Mouse (Mus musculus) heart, postnatal 4 days (tissue): Measurements from ENCODE around the gene Tnfsf12. TPM values are rescaled to one million over a fixed set of nuclear protein-coding genes. Genes with fewer than 3 reads are reported as not detected.

Experiments
- DNase-seq: peaks from one replicate; pipeline ENCODE4 v3.0.0; 2021
- microRNA-seq, 2 experiments: library from miRNA; unstranded; fragments of <30 nt; microRNA quantifications; one replicate each; pipeline ENCODE4 v1.2.0; 2021 to 2022
- total RNA-seq, 2 experiments: library from RNA; stranded (reverse); gene quantifications; 2 replicates each; pipeline ENCODE4 v1.2.3; 2021

Gene Tnfsf12
- total RNA-seq, 2 experiments from 2014 or later: 13.7 to 16.4 TPM

- no peak for DNase-seq
Observed at GRCm38 (mm10) chr11:69653399-69653798, 42.2 kb downstream of the Tnfsf12 start.

GRCm38 (mm10) chr11:69645860-69646259, 49.8 kb downstream of the Tnfsf12 start:
- no peak for DNase-seq

Small RNA genes within 50 kb of the gene (microRNA-seq; reads per million reads assigned to microRNA genes)
- gene Mir1934: 4.1 to 8.0 reads per million in 2 experiments

Other genes starting within 250 kb of the Tnfsf12 start
- under 1 TPM; 0.20 to 0.50 TPM for gene Dnah2, start 146.7 kb downstream of the Tnfsf12 start, total RNA-seq
- gene Efnb3, start 135.6 kb downstream of the Tnfsf12 start, total RNA-seq: 100 to 1,000 TPM in 1 of 2 experiments, 10 to 100 TPM in 1; 98.5 to 117 TPM
- 1 to 10 TPM; 5.8 to 7.0 TPM for gene Wrap53, start 115.6 kb downstream of the Tnfsf12 start, total RNA-seq
- gene Trp53, start 115.5 kb downstream of the Tnfsf12 start, total RNA-seq: 10 to 100 TPM; 41.6 to 46.1 TPM
- gene Atp1b2, start 89.9 kb downstream of the Tnfsf12 start, total RNA-seq: 10 to 100 TPM; 27.0 to 29.1 TPM
- gene Shbg, start 77.9 kb downstream of the Tnfsf12 start, total RNA-seq: not detected
- gene Sat2, start 73.8 kb downstream of the Tnfsf12 start, total RNA-seq: 1 to 10 TPM; 5.3 to 6.7 TPM
- gene Fxr2, start 62.9 kb downstream of the Tnfsf12 start, total RNA-seq: 10 to 100 TPM; 81.4 to 83.6 TPM
- gene Sox15, start 40.5 kb downstream of the Tnfsf12 start, total RNA-seq: not detected
- 10 to 100 TPM; 34.3 to 36.3 TPM for gene Mpdu1, start 33.2 kb downstream of the Tnfsf12 start, total RNA-seq
- 1 to 10 TPM; 4.0 to 6.0 TPM for gene Cd68, start 29.7 kb downstream of the Tnfsf12 start, total RNA-seq
- 100 to 1,000 TPM; 535 to 537 TPM for gene Eif4a1, start 23.4 kb downstream of the Tnfsf12 start, total RNA-seq
- gene Senp3, start 13.8 kb downstream of the Tnfsf12 start, total RNA-seq: 10 to 100 TPM; 58.0 to 61.3 TPM
- 1 to 10 TPM; 2.3 to 2.6 TPM for gene Tnfsf13, start 10.1 kb downstream of the Tnfsf12 start, total RNA-seq
- gene Tnfsfm13, start 249 bp upstream of the Tnfsf12 start, total RNA-seq: 1 to 10 TPM; 1.9 to 3.0 TPM
- 10 to 100 TPM; 53.7 TPM for gene Polr2a, start 62.8 kb upstream of the Tnfsf12 start, total RNA-seq
- not detected for gene Slc35g3, start 66.1 kb upstream of the Tnfsf12 start, total RNA-seq
- 10 to 100 TPM; 34.1 to 36.8 TPM for gene Zbtb4, start 70.1 kb upstream of the Tnfsf12 start, total RNA-seq
- gene Chrnb1, start 100.1 kb upstream of the Tnfsf12 start, total RNA-seq: 1 to 10 TPM; 3.1 to 5.1 TPM
- gene Fgf11, start 106.0 kb upstream of the Tnfsf12 start, total RNA-seq: 1 to 10 TPM; 3.1 to 3.7 TPM
- under 1 TPM; 0.60 to 0.92 TPM for gene Tmem102, start 109.8 kb upstream of the Tnfsf12 start, total RNA-seq
- not detected for gene Gm39566, start 119.4 kb upstream of the Tnfsf12 start, total RNA-seq
- not detected for gene Spem2, start 122.6 kb upstream of the Tnfsf12 start, total RNA-seq
- gene Spem1, start 126.3 kb upstream of the Tnfsf12 start, total RNA-seq: not detected
- 10 to 100 TPM; 11.0 to 11.6 TPM for gene Nlgn2, start 141.9 kb upstream of the Tnfsf12 start, total RNA-seq
- gene Tmem256, start 142.7 kb upstream of the Tnfsf12 start, total RNA-seq: 100 to 1,000 TPM; 143 to 166 TPM
- gene Plscr3, start 150.5 kb upstream of the Tnfsf12 start, total RNA-seq: 10 to 100 TPM; 59.7 to 59.9 TPM
- not detected for gene Tnk1, start 162.9 kb upstream of the Tnfsf12 start, total RNA-seq
- gene Tmem95, start 182.2 kb upstream of the Tnfsf12 start, total RNA-seq: not detected
- 1 to 10 TPM; 3.3 TPM for gene Kctd11, start 185.6 kb upstream of the Tnfsf12 start, total RNA-seq
- 1 to 10 TPM; 2.8 to 3.2 TPM for gene Acap1, start 199.7 kb upstream of the Tnfsf12 start, total RNA-seq
- 1 to 10 TPM; 5.2 to 6.2 TPM for gene 2810408A11Rik, start 205.1 kb upstream of the Tnfsf12 start, total RNA-seq
- 10 to 100 TPM; 45.8 to 48.5 TPM for gene Neurl4, start 205.2 kb upstream of the Tnfsf12 start, total RNA-seq
- 10 to 100 TPM; 29.6 to 33.0 TPM for gene Gps2, start 218.0 kb upstream of the Tnfsf12 start, total RNA-seq
- gene Eif5a, start 226.1 kb upstream of the Tnfsf12 start, total RNA-seq: 100 to 1,000 TPM; 550 to 556 TPM
- 10 to 100 TPM; 24.8 to 35.7 TPM for gene Ybx2, start 239.9 kb upstream of the Tnfsf12 start, total RNA-seq